Mouse (Mus musculus) heart, adult 2 months (tissue): ENCODE data around the gene Slc44a3. TPM values are rescaled to one million over a fixed set of nuclear protein-coding genes. Genes with fewer than 3 reads are reported as not detected.

Source experiments
- DNase-seq, 2 experiments: peaks; one replicate each; pipeline ENCODE4 v3.0.0; 2021
- H3K27ac ChIP-seq: fragments of 200-600 bp; 2 replicates; pipeline ENCODE4 v1.8.1; 2022
- H3K27me3 ChIP-seq: fragments of 200-500 bp; 2 replicates; pipeline ENCODE4 v1.6.1; 2012; ENCODE audit warnings: mild to moderate bottlenecking, low read length, inconsistent platforms, mixed read lengths; ENCODE audit not compliant: control insufficient read depth, insufficient read depth
- H3K36me3 ChIP-seq: fragments of 200-500 bp; 2 replicates; pipeline ENCODE4 v1.6.1; 2012; ENCODE audit warnings: low read length, inconsistent platforms; ENCODE audit not compliant: control insufficient read depth, insufficient read depth
- H3K4me1 ChIP-seq: fragments of 200-500 bp; 2 replicates; pipeline ENCODE4 v1.6.1; 2011; ENCODE audit warnings: low read length; ENCODE audit not compliant: control insufficient read depth, insufficient read depth
- H3K4me3 ChIP-seq: fragments of 200-600 bp; 2 replicates; pipeline ENCODE4 v1.8.1; 2022
- H3K79me2 ChIP-seq: fragments of 200-500 bp; replicated peaks from 2 replicates; pipeline ENCODE4 v1.6.1; 2012; ENCODE audit warnings: mild to moderate bottlenecking, inconsistent platforms, low read length, moderate library complexity, mixed read lengths; ENCODE audit not compliant: control insufficient read depth, insufficient read depth
- H3K9ac ChIP-seq: fragments of 200-500 bp; 2 replicates; pipeline ENCODE4 v1.6.1; 2012; ENCODE audit warnings: low read depth, mild to moderate bottlenecking, control low read depth, inconsistent platforms, low read length, mixed read lengths
- CTCF ChIP-seq: fragments of 200-600 bp; IDR thresholded peaks from 2 replicates; pipeline ENCODE4 v1.8.1; 2022; ENCODE audit warnings: antibody characterized with exemption, mild to moderate bottlenecking, moderate library complexity
- EP300 ChIP-seq: fragments of 200-500 bp; IDR thresholded peaks from 2 replicates; pipeline ENCODE4 v1.6.1; 2011; ENCODE audit warnings: low read depth, low read length, control low read depth; ENCODE audit not compliant: insufficient read depth
- POLR2A ChIP-seq: fragments of 200-500 bp; IDR thresholded peaks from 2 replicates; pipeline ENCODE4 v1.6.1; 2011; ENCODE audit warnings: mild to moderate bottlenecking, low read depth, low read length, control low read depth; ENCODE audit not compliant: insufficient read depth
- WGBS: fragments of 180-500 bp; shearing (Covaris S2); methylation state at CpG from one replicate; pipeline ENCODE4 v1.1.7; 2018; 5-methylcytosine and 5-hydroxymethylcytosine counted together
- intact Hi-C: fragments of 180-260 bp; cut with DNase I; formaldehyde crosslinking; loops from one replicate; pipeline ENCODE4 v1.15.1; 2025
- polyA plus RNA-seq: library from polyadenylated mRNA; depleted of rRNA; stranded (reverse); fragments of >200 nt; gene quantifications from 2 replicates; pipeline ENCODE4 v1.2.3, GENCODE M21; 2012
- total RNA-seq, 2 experiments: library from RNA; stranded (reverse); gene quantifications; 2 replicates each; pipeline ENCODE4 v1.2.3; 2021

The Slc44a3 gene
- total and polyA plus RNA-seq, 3 experiments = 1.1 TPM; not detected in 2

DNA sequence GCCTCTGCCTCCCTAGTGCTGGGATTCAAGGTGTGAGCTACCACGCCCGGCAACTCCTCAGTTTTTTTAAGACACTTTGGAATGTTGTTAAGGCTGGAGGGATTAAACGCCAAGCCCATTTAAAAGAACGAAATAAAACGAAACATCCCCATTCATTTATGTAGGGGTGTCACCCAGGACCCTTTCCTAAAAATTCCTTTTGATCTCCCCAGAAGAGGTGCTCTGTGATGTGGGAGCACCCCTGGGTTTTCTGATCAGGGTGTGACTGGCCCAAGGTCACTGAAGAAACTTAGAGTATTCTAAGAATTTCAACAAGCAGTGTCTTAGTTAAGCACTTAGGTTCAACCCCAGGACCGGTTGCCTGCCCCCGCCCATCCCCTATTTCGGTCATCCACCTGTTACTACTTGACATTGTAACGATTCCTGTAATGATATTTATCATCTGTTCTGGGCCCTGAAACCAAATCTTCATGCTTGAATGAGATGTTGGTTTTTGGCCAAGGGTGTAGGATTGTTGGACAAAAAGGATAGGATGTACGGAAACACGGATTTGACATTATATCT, 103.4 kb downstream of the Slc44a3 start:
- peak overlapping the region; percentile 98 for H3K27ac ChIP-seq
- peaks cover 3% of the 10 kb centered on the region; the same call in 1 of the 2 replicates for H3K36me3 ChIP-seq
- 51% methylated on average over 11 of the region's 11 CpGs for WGBS
- intact Hi-C loops = loop anchor here (5.0 kb wide), 1 partner anchor 121 kb away; no protein-coding TSS in a partner anchor
- peaks cover 3% of the 10 kb centered on the region; the same call in 1 of the 2 replicates for H3K79me2 ChIP-seq
- H3K4me3 ChIP-seq = peak overlapping the region; percentile 87; the same call in 1 of the 2 replicates
- peaks cover 3% of the 10 kb centered on the region for H3K4me1 ChIP-seq
- TF ChIP-seq EP300 (no peak), POLR2A (no peak), CTCF (no peak)
- DNase-seq = no peak
- H3K27me3 ChIP-seq = no peaks in the 10 kb centered on the region
- no peak overlapping the region for H3K9ac ChIP-seq

DNA sequence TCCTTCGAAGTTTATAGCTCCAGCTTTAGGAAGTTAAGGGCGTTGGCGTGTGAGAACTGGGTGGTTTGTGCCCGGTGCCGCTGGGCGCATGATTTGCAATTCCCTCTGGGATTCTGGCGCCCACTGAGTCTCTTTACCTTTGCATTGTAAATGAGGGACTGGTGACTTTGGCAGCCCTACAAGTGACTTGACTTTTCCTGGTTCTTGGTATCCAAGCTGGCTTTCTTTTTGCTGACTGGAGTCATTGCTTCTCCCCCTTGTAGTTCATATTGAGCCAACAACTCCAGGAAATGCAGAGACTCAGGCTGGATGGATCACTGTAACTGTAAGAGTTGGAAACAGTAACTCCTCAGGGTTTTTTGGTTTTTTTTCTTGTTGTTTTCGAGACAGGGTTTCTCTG, 104.0 kb downstream of the Slc44a3 start:
- intact Hi-C loops = loop anchor here (5.0 kb wide), 1 partner anchor 121 kb away; no protein-coding TSS in a partner anchor
- TF ChIP-seq EP300 (no peak), POLR2A (no peak), CTCF (no peak)
- Histone ChIP-seq H3K4me1 (peaks cover 2% of the 10 kb centered on the region), H3K27ac (peak overlapping the region; percentile 98), H3K9ac (peak overlapping the region; percentile 50), H3K79me2 (peaks cover 3% of the 10 kb centered on the region; the same call in 1 of the 2 replicates), H3K27me3 (no peaks in the 10 kb centered on the region), H3K4me3 (peak overlapping the region; percentile 87), H3K36me3 (peaks cover 3% of the 10 kb centered on the region; the same call in 1 of the 2 replicates)
- peak; percentile 38 to 41 for DNase-seq
- WGBS = 24% methylated on average over 8 of the region's 8 CpGs

DNA sequence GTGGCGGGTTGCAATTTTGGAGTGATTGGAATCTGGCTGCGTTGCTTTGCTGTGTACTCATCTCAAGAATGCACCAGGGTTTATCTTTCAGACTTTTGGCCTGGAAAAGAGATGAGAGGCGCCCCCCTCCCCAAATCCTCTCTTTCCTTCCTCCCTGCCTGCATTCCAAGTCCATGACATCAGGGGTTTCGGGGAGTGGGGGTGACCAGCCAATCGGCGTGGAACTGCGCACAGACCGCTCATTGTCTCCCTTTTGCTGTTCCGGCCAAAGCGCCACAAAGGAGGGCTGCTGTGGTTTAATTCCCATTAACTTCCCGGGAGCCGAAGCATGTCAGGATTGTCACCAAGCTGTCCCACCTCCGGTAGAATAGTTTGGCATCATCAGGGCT, 104.7 kb downstream of the Slc44a3 start:
- 3% methylated on average over 13 of the region's 13 CpGs for WGBS
- Histone ChIP-seq H3K9ac (peak overlapping the region; percentile 99), H3K4me1 (peaks cover 2% of the 10 kb centered on the region), H3K27ac (peak overlapping the region; percentile 98), H3K79me2 (peaks cover 2% of the 10 kb centered on the region; the same call in 1 of the 2 replicates), H3K36me3 (peaks cover 3% of the 10 kb centered on the region; the same call in 1 of the 2 replicates), H3K27me3 (no peaks in the 10 kb centered on the region), H3K4me3 (peak overlapping the region; percentile 87)
- intact Hi-C loops = loop anchor here (2.0 to 5.0 kb wide), 3 partner anchors 13 to 120 kb away; no protein-coding TSS in a partner anchor
- TF ChIP-seq EP300 = no peak
- TF ChIP-seq POLR2A = peak; percentile 57; the same call in 1 of the 2 replicates
- no peak for TF ChIP-seq CTCF
- peak; percentile 76 to 79 for DNase-seq

DNA sequence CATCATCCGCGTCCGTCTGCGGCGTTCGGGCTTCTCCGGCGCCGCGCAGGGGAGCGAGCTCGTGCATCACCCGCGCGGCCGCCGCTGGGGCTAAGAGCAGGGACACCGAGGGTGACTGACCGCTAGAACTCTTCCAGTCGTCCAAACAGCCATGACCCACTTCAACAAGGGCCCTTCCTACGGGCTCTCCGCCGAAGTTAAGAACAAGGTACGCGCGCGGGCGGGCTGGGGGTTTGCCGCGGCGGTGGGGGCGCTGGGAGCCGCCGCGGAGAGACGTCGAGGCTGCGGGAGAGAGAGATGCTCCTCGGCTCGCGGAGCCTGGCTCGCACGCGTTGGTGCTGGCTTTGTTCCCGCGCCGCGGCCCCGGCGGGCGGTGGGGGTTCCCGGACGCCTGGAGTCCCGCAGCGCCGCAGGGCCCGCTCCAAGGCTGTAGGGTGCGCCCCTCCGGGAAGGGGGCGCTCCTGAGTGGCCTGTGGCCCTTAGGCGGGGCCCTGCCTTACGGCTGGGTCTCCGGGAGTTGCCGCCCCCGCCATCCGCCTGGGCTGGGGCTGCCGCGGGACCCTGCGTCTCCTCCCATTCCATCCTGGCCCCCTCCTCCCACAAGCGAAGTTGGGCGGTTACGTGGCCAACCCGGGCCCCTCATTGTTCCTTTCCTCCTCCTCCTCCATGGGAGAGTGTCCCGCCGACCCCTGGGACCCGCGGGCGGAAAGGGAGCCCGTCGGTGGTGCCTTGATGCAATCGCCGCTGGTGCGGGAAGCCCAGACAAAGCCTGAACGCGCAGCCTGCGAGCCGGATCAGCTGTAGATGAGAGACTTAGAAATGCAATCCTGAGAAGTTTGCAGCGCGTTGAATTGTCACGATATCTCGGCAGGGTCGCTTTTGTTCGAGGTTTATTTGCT, 105.3 kb downstream of the Slc44a3 start:
- peaks cover 2% of the 10 kb centered on the region for H3K4me1 ChIP-seq
- H3K27ac ChIP-seq = peak overlapping the region; percentile 98
- no peaks in the 10 kb centered on the region for H3K27me3 ChIP-seq
- peak; percentile 89 to 90 for DNase-seq
- no peak; the same call in 1 of the 2 replicates for TF ChIP-seq POLR2A
- TF ChIP-seq CTCF = peak; percentile 89
- TF ChIP-seq EP300 = 0 out of 2 replicates have a peak, but pooled peaks have one; percentile 48
- H3K36me3 ChIP-seq = peaks cover 3% of the 10 kb centered on the region; the same call in 1 of the 2 replicates
- H3K79me2 ChIP-seq = no peaks in the 10 kb centered on the region; the same call in 1 of the 2 replicates
- peak overlapping the region; percentile 99 for H3K9ac ChIP-seq
- peak overlapping the region; percentile 87 for H3K4me3 ChIP-seq
- intact Hi-C loops = loop anchor here (2.0 to 5.0 kb wide), 3 partner anchors 14 to 120 kb away; no protein-coding TSS in a partner anchor
- 1% methylated on average over 90 of the region's 93 CpGs for WGBS

DNA sequence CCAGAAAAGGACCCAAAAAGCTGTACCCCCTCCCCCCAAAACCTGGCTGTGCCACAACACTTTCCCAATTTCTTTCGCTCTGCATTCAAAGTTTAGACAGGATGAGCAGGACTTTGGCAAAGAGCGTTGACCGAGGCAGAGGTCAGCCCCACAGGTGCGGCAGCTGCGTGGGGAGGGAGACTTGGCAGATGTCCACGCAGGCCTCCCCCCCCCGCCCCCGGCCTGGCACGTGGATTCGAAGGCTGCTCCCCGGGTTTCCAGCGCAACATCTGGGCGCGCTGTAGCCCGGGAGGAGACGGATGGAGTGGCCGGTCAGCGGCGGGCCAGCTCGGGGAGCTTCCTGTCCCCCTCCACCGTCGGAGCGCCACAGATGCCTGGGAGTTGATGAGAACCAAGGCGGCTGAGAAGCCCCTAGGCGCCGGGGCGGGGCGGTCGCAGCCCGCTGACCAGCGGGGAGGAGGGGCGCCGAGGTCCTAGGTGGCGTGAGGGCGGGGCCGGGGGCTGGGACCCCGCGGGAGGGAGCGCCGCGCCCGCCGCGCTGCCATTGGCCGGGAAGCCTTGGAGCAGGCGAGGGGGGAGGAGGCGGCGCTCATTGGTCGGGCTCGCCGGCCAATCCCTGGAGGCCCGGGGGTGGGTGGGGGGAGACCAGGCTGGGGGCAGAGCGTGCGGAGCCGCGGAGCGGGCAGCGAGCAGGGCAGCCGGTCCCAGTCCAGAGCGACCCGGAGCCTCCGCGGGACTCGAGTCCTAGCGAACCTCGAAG, 106.2 kb downstream of the Slc44a3 start, which contains the start of gene Cnn3:
Cnn3 (plus strand) TSS at position 637 of the 760 bp plus-strand sequence.
- H3K4me1 ChIP-seq = peaks cover 2% of the 10 kb centered on the region
- intact Hi-C loops = loop anchor here (2.0 to 5.0 kb wide), 4 partner anchors 15 to 119 kb away; no protein-coding TSS in a partner anchor
- WGBS = 1% methylated on average over 59 of the region's 66 CpGs
- H3K36me3 ChIP-seq = peaks cover 3% of the 10 kb centered on the region; the same call in 1 of the 2 replicates
- peak within 1 kb of the TSS; percentile 87 for H3K4me3 ChIP-seq
- peak within 1 kb of the TSS; percentile 98 for H3K27ac ChIP-seq
- H3K27me3 ChIP-seq = no peaks in the 10 kb centered on the region
- H3K79me2 ChIP-seq = no peaks in the 10 kb centered on the region; the same call in 1 of the 2 replicates
- peak within 1 kb of the TSS; percentile 99 for H3K9ac ChIP-seq
- peak; percentile 91 to 95 for DNase-seq
- TF ChIP-seq POLR2A (peak; percentile 77), EP300 (no peak)
